Mouse (Mus musculus): ENCODE results near the gene Morn5. TPM values are rescaled to one million over a fixed set of nuclear protein-coding genes. Genes with fewer than 3 reads are reported as not detected.

Morn5 gene
- polyA plus RNA-seq (2015; fragmentation: Nextera tagmentation; extraction: Ambion mirVana) = 0.42 and 0.87 TPM in 2 replicates

- peak within 1 kb of the TSS; percentile 70 for H3K4me2 ChIP-seq (ENCODE audit: low read depth, low read length)
- H3K9me3 ChIP-seq (replicated peaks; ENCODE audit: control insufficient read depth, low read length) = no peaks in the 10 kb centered on the region
- under 1% methylated on average over 44 of the region's 44 CpGs for WGBS
- no peaks in the 10 kb centered on the region for H3K27me3 ChIP-seq (ENCODE audit: control insufficient read depth, insufficient read depth, low read length)
- H3K36me3 ChIP-seq (ENCODE audit: control insufficient read depth, insufficient read depth) = peaks cover 8% of the 10 kb centered on the region
- peaks cover 10% of the 10 kb centered on the region for H3K4me1 ChIP-seq (ENCODE audit: control insufficient read depth, insufficient read depth, low read length)
- H3K4me3 ChIP-seq (ENCODE audit: low read length) = peak within 1 kb of the TSS; percentile 91
- ATAC-seq (replicated peaks; ENCODE audit: extremely low read depth, insufficient read depth, low FRiP score) = peak; percentile 97
- H3K9ac ChIP-seq (ENCODE audit: low read length) = peak within 1 kb of the TSS; percentile 95
- peak within 1 kb of the TSS; percentile 83 for H3K27ac ChIP-seq (ENCODE audit: low read length)
Observed at GRCm38 (mm10) chr2:36048748-36049566, at the start of gene Morn5, which contains the start of gene Ndufa8. Gene Morn5, plus strand, starts transcription at chr2:36049458. Gene Ndufa8, minus strand, starts transcription at chr2:36049406.

- ATAC-seq (replicated peaks; ENCODE audit: extremely low read depth, insufficient read depth, low FRiP score) = no peak
- Histone ChIP-seq H3K4me2 (ENCODE audit: low read depth, low read length) (no peak overlapping the region), H3K27ac (ENCODE audit: low read length) (no peak overlapping the region), H3K36me3 (ENCODE audit: control insufficient read depth, insufficient read depth) (no peaks in the 10 kb centered on the region), H3K27me3 (ENCODE audit: control insufficient read depth, insufficient read depth, low read length) (peaks cover 5% of the 10 kb centered on the region), H3K4me3 (ENCODE audit: low read length) (no peak overlapping the region), H3K4me1 (ENCODE audit: control insufficient read depth, insufficient read depth, low read length) (peaks cover 16% of the 10 kb centered on the region), H3K9ac (ENCODE audit: low read length) (no peak overlapping the region), H3K9me3 (replicated peaks; ENCODE audit: control insufficient read depth, low read length) (peaks cover 3% of the 10 kb centered on the region; the same call in 1 of the 2 replicates)
- WGBS = 39% methylated on average over 1 of the region's 1 CpGs
Observed at GRCm38 (mm10) chr2:36000390-36000789, 48.9 kb upstream of the Morn5 start.

- Histone ChIP-seq H3K9ac (ENCODE audit: low read length) (no peak overlapping the region), H3K27me3 (ENCODE audit: control insufficient read depth, insufficient read depth, low read length) (peaks cover 5% of the 10 kb centered on the region), H3K9me3 (replicated peaks; ENCODE audit: control insufficient read depth, low read length) (peaks cover 3% of the 10 kb centered on the region; the same call in 1 of the 2 replicates), H3K4me1 (ENCODE audit: control insufficient read depth, insufficient read depth, low read length) (peaks cover 8% of the 10 kb centered on the region), H3K4me3 (ENCODE audit: low read length) (no peak overlapping the region), H3K36me3 (ENCODE audit: control insufficient read depth, insufficient read depth) (no peaks in the 10 kb centered on the region), H3K27ac (ENCODE audit: low read length) (no peak overlapping the region), H3K4me2 (ENCODE audit: low read depth, low read length) (no peak overlapping the region)
- no peak for ATAC-seq (replicated peaks; ENCODE audit: extremely low read depth, insufficient read depth, low FRiP score)
- 41% methylated on average over 6 of the region's 6 CpGs for WGBS
Observed at GRCm38 (mm10) chr2:36002188-36002587, 47.1 kb upstream of the Morn5 start.

- Histone ChIP-seq H3K4me3 (ENCODE audit: low read length) (no peak overlapping the region), H3K9me3 (replicated peaks; ENCODE audit: control insufficient read depth, low read length) (no peaks in the 10 kb centered on the region), H3K9ac (ENCODE audit: low read length) (no peak overlapping the region), H3K4me1 (ENCODE audit: control insufficient read depth, insufficient read depth, low read length) (peaks cover 5% of the 10 kb centered on the region), H3K27me3 (ENCODE audit: control insufficient read depth, insufficient read depth, low read length) (peaks cover 17% of the 10 kb centered on the region), H3K4me2 (ENCODE audit: low read depth, low read length) (no peak overlapping the region), H3K36me3 (ENCODE audit: control insufficient read depth, insufficient read depth) (no peaks in the 10 kb centered on the region), H3K27ac (ENCODE audit: low read length) (no peak overlapping the region)
- 10% methylated on average over 1 of the region's 1 CpGs for WGBS
- ATAC-seq (replicated peaks; ENCODE audit: extremely low read depth, insufficient read depth, low FRiP score) = no peak
Observed at GRCm38 (mm10) chr2:36008071-36008470, 41.2 kb upstream of the Morn5 start.

- no peaks in the 10 kb centered on the region for H3K36me3 ChIP-seq (ENCODE audit: control insufficient read depth, insufficient read depth)
- H3K4me3 ChIP-seq (ENCODE audit: low read length) = no peak overlapping the region
- 24% methylated on average over 4 of the region's 4 CpGs for WGBS
- peaks cover 5% of the 10 kb centered on the region for H3K4me1 ChIP-seq (ENCODE audit: control insufficient read depth, insufficient read depth, low read length)
- no peak overlapping the region for H3K4me2 ChIP-seq (ENCODE audit: low read depth, low read length)
- H3K9me3 ChIP-seq (replicated peaks; ENCODE audit: control insufficient read depth, low read length) = no peaks in the 10 kb centered on the region
- ATAC-seq (replicated peaks; ENCODE audit: extremely low read depth, insufficient read depth, low FRiP score) = no peak
- H3K9ac ChIP-seq (ENCODE audit: low read length) = no peak overlapping the region
- H3K27ac ChIP-seq (ENCODE audit: low read length) = no peak overlapping the region
- peaks cover 18% of the 10 kb centered on the region for H3K27me3 ChIP-seq (ENCODE audit: control insufficient read depth, insufficient read depth, low read length)
Observed at GRCm38 (mm10) chr2:36009386-36009785, 39.9 kb upstream of the Morn5 start.

- no peak for ATAC-seq (replicated peaks; ENCODE audit: extremely low read depth, insufficient read depth, low FRiP score)
- 52% methylated on average over 8 of the region's 8 CpGs for WGBS
- Histone ChIP-seq H3K36me3 (ENCODE audit: control insufficient read depth, insufficient read depth) (no peaks in the 10 kb centered on the region), H3K27ac (ENCODE audit: low read length) (no peak overlapping the region), H3K4me2 (ENCODE audit: low read depth, low read length) (peak overlapping the region; percentile 83; the same call in 1 of the 2 replicates), H3K4me1 (ENCODE audit: control insufficient read depth, insufficient read depth, low read length) (peaks cover 5% of the 10 kb centered on the region), H3K9me3 (replicated peaks; ENCODE audit: control insufficient read depth, low read length) (no peaks in the 10 kb centered on the region), H3K27me3 (ENCODE audit: control insufficient read depth, insufficient read depth, low read length) (peaks cover 16% of the 10 kb centered on the region), H3K9ac (ENCODE audit: low read length) (no peak overlapping the region), H3K4me3 (ENCODE audit: low read length) (no peak overlapping the region)
Observed at GRCm38 (mm10) chr2:36010579-36010978, 38.7 kb upstream of the Morn5 start.

- peaks cover 16% of the 10 kb centered on the region for H3K27me3 ChIP-seq (ENCODE audit: control insufficient read depth, insufficient read depth, low read length)
- ATAC-seq (replicated peaks; ENCODE audit: extremely low read depth, insufficient read depth, low FRiP score) = no peak
- H3K27ac ChIP-seq (ENCODE audit: low read length) = no peak overlapping the region
- under 1% methylated on average over 43 of the region's 44 CpGs for WGBS
- peak overlapping the region; percentile 83 for H3K4me2 ChIP-seq (ENCODE audit: low read depth, low read length)
- peak overlapping the region; percentile 70 for H3K9ac ChIP-seq (ENCODE audit: low read length)
- no peaks in the 10 kb centered on the region for H3K36me3 ChIP-seq (ENCODE audit: control insufficient read depth, insufficient read depth)
- peaks cover 5% of the 10 kb centered on the region for H3K4me1 ChIP-seq (ENCODE audit: control insufficient read depth, insufficient read depth, low read length)
- peak overlapping the region; percentile 59 for H3K4me3 ChIP-seq (ENCODE audit: low read length)
- H3K9me3 ChIP-seq (replicated peaks; ENCODE audit: control insufficient read depth, low read length) = no peaks in the 10 kb centered on the region
Observed at GRCm38 (mm10) chr2:36011331-36011825, 37.9 kb upstream of the Morn5 start.

GRCm38 (mm10) chr2:36013010-36013409 is 36.2 kb upstream of the Morn5 start:
- ATAC-seq (replicated peaks; ENCODE audit: extremely low read depth, insufficient read depth, low FRiP score) = no peak
- 42% methylated on average over 12 of the region's 12 CpGs for WGBS
- H3K27me3 ChIP-seq (ENCODE audit: control insufficient read depth, insufficient read depth, low read length) = peaks cover 16% of the 10 kb centered on the region
- no peak overlapping the region for H3K4me2 ChIP-seq (ENCODE audit: low read depth, low read length)
- no peaks in the 10 kb centered on the region for H3K36me3 ChIP-seq (ENCODE audit: control insufficient read depth, insufficient read depth)
- peaks cover 5% of the 10 kb centered on the region for H3K4me1 ChIP-seq (ENCODE audit: control insufficient read depth, insufficient read depth, low read length)
- H3K27ac ChIP-seq (ENCODE audit: low read length) = no peak overlapping the region
- H3K4me3 ChIP-seq (ENCODE audit: low read length) = no peak overlapping the region
- H3K9ac ChIP-seq (ENCODE audit: low read length) = no peak overlapping the region
- H3K9me3 ChIP-seq (replicated peaks; ENCODE audit: control insufficient read depth, low read length) = no peaks in the 10 kb centered on the region
